ENCODE assay signal across 6 mouse cellular contexts in the genomic region with DNA sequence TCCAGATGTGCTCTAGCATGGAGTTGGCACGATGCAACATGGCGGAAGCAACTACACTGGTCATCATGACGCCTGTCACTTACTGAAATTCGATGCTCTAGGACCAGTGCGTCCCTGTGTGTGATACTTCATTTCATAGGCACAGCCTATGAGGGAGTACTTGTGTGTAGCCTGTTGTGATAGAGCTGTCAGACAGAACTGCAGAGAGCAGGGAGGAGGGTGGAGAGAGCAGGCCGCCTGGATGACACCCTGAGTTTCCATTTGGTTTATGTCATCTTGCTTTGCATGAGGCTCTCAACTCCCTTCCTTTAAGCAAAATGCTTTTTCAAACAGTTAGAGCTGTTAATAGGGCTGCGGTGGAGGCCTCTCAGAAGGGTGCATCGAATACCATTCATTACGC.
DNase-seq lines count a peak whose midpoint lies in the region; ATAC-seq and TF ChIP-seq lines count a peak whose summit lies in the region.
"Not testable (repeated sequence)": the region's sequence is repeated elsewhere in the genome, so short reads cannot be mapped to it uniquely, and the experiment has no call there.

No protein-coding gene starts in this region.

- not testable (repeated sequence) for ATAC-seq in heart, embryonic 12.5 days (ENCODE audit: insufficient number of reproducible peaks, low FRiP score)
- 0 out of 2 replicates have a peak, but pooled peaks have one; percentile 21 for ATAC-seq in heart, embryonic 16.5 days (replicated peaks; ENCODE audit: extremely low read depth, insufficient read depth, low FRiP score)
- ATAC-seq in intestine, embryonic 16.5 days: 0 out of 2 replicates have a peak, but pooled peaks have one; percentile 35
- ATAC-seq in lung, embryonic 15.5 days (ENCODE audit: borderline replicate concordance, extremely low read depth, low FRiP score, low TSS enrichment): 0 out of 2 replicates have a peak, but pooled peaks have one; percentile 37
- ATAC-seq in stomach, embryonic 16.5 days (ENCODE audit: insufficient read depth, low FRiP score): peak; percentile 37; the same call in 1 of the 2 replicates

- WGBS in heart, embryonic 12.5 days: 81% methylated on average over 9 of the region's 9 CpGs
- WGBS in heart, embryonic 16.5 days: 79% methylated on average over 9 of the region's 9 CpGs
- whole genome bisulfite sequencing in intestine, embryonic 16.5 days: 72% methylated on average over 9 of the region's 9 CpGs
- WGBS in lung, embryonic 15.5 days: 85% methylated on average over 9 of the region's 9 CpGs
- 74% methylated on average over 9 of the region's 9 CpGs for WGBS in stomach, embryonic 16.5 days

- H3K27ac ChIP-seq in CH12.LX (ENCODE audit: insufficient read depth, low read depth): peak overlapping the region; percentile 88
- peak overlapping the region; percentile 89; the same call in 1 of the 2 replicates for H3K27ac ChIP-seq in heart, embryonic 12.5 days (ENCODE audit: poor library complexity, severe bottlenecking)
- peak overlapping the region; percentile 35; the same call in 1 of the 2 replicates for H3K27ac ChIP-seq in heart, embryonic 16.5 days (ENCODE audit: low read length)
- not testable (repeated sequence) for H3K27ac ChIP-seq in intestine, embryonic 16.5 days (ENCODE audit: low read length); lung, embryonic 15.5 days
- 0 out of 2 replicates have a peak overlapping the region, but pooled peaks have one; percentile 14 for H3K27ac ChIP-seq in stomach, embryonic 16.5 days (ENCODE audit: low read length)

- H3K79me2 ChIP-seq in CH12.LX (replicated peaks; ENCODE audit: control insufficient read depth, extremely low read depth, insufficient read depth, poor library complexity, severe bottlenecking): not testable (repeated sequence)

- not testable (repeated sequence) for TF ChIP-seq POLR2A in CH12.LX (IDR thresholded peaks at IDR 0.05; ENCODE audit: low read depth, low read length)

- not testable (repeated sequence) for TF ChIP-seq RAD21 in CH12.LX (IDR thresholded peaks at IDR 0.05; ENCODE audit: low read depth, low read length)

- in situ Hi-C loops in CH12.LX (cut with MboI; ENCODE audit: low pct_ligation_motif_present, low pct_unique_long_range_greater_than_20kb, low sequenced_read_pairs): not testable (repeated sequence)

- DNase-seq in CH12.LX (ENCODE audit: extremely low read depth): not testable (repeated sequence)

- peaks cover 43 to 68% of the 10 kb centered on the region in 2 experiments for H3K4me1 ChIP-seq in CH12.LX (ENCODE audit: control insufficient read depth in 1 of 2, insufficient read depth in 2 of 2)
- peaks cover 36% of the 10 kb centered on the region for H3K4me1 ChIP-seq in heart, embryonic 12.5 days (replicated peaks)
- H3K4me1 ChIP-seq in heart, embryonic 16.5 days (ENCODE audit: control insufficient read depth, insufficient read depth, low read length): peaks cover 23% of the 10 kb centered on the region
- not testable (repeated sequence) for H3K4me1 ChIP-seq in intestine, embryonic 16.5 days (ENCODE audit: control insufficient read depth, insufficient read depth, low read length); stomach, embryonic 16.5 days (ENCODE audit: control insufficient read depth, insufficient read depth, low read length)
- H3K4me1 ChIP-seq in lung, embryonic 15.5 days: peaks cover 10% of the 10 kb centered on the region; the same call in 1 of the 2 replicates

- not testable (repeated sequence) for H3K27me3 ChIP-seq in CH12.LX (replicated peaks); heart, embryonic 12.5 days (replicated peaks); heart, embryonic 16.5 days (ENCODE audit: control insufficient read depth, insufficient read depth, low read length); intestine, embryonic 16.5 days (replicated peaks; ENCODE audit: control insufficient read depth, insufficient read depth, low read length); lung, embryonic 15.5 days; stomach, embryonic 16.5 days (ENCODE audit: control insufficient read depth, insufficient read depth, low read length)

- H3K4me2 ChIP-seq in CH12.LX (ENCODE audit: insufficient read depth, low read depth, poor library complexity, severe bottlenecking); heart, embryonic 12.5 days; heart, embryonic 16.5 days (ENCODE audit: low read depth, low read length); intestine, embryonic 16.5 days (ENCODE audit: low read depth, low read length); lung, embryonic 15.5 days; stomach, embryonic 16.5 days (ENCODE audit: low read depth, low read length): not testable (repeated sequence)

- H3K4me3 ChIP-seq in CH12.LX (replicated peaks in 1 of 3; ENCODE audit: low read depth in 2 of 3, low read length in 2 of 3, poor library complexity in 1 of 3): peak overlapping the region in 1 of 3 experiments; percentile 39
- not testable (repeated sequence) for H3K4me3 ChIP-seq in heart, embryonic 12.5 days; heart, embryonic 16.5 days (ENCODE audit: low read length); intestine, embryonic 16.5 days (ENCODE audit: low read length); lung, embryonic 15.5 days; stomach, embryonic 16.5 days (replicated peaks; ENCODE audit: low read length)

- H3K36me3 ChIP-seq in CH12.LX (replicated peaks in 1 of 2; ENCODE audit: control insufficient read depth in 1 of 2, insufficient read depth in 1 of 2, low read length in 1 of 2); heart, embryonic 12.5 days; heart, embryonic 16.5 days (ENCODE audit: control insufficient read depth, insufficient read depth); intestine, embryonic 16.5 days (ENCODE audit: control insufficient read depth, insufficient read depth, low read length); lung, embryonic 15.5 days; stomach, embryonic 16.5 days (ENCODE audit: control insufficient read depth, insufficient read depth, low read length): not testable (repeated sequence)

- not testable (repeated sequence) for TF ChIP-seq CTCF in CH12.LX (conservative IDR thresholded peaks at IDR 0.05 in 1 of 2, IDR thresholded peaks at IDR 0.05 in 1 of 2; ENCODE audit: low read depth in 2 of 2, low read length in 2 of 2)

- H3K9me3 ChIP-seq in CH12.LX (replicated peaks; ENCODE audit: low read length); heart, embryonic 12.5 days (replicated peaks); heart, embryonic 16.5 days (replicated peaks; ENCODE audit: control insufficient read depth, low read length); intestine, embryonic 16.5 days (ENCODE audit: control insufficient read depth, low read length); lung, embryonic 15.5 days; stomach, embryonic 16.5 days (replicated peaks; ENCODE audit: control insufficient read depth, low read length): not testable (repeated sequence)

- TF ChIP-seq EP300 in CH12.LX (IDR thresholded peaks at IDR 0.05; ENCODE audit: low read length): not testable (repeated sequence)

- dilution Hi-C loops in CH12.LX (cut with MboI; ENCODE audit: extremely low pct_ligation_motif_present, extremely low pct_unique_long_range_greater_than_20kb, low sequenced_read_pairs): not testable (repeated sequence)

- not testable (repeated sequence) for H3K9ac ChIP-seq in CH12.LX (ENCODE audit: insufficient read depth, low read depth); heart, embryonic 12.5 days; heart, embryonic 16.5 days (ENCODE audit: low read length); intestine, embryonic 16.5 days (ENCODE audit: low read depth, low read length); lung, embryonic 15.5 days; stomach, embryonic 16.5 days (ENCODE audit: low read length)

TF ChIP-seq in CH12.LX, 34 proteins besides CTCF, POLR2A, EP300 and RAD21:
- peak; percentile 45 for TF ChIP-seq ETS1 (conservative IDR thresholded peaks at IDR 0.05; ENCODE audit: low read depth, low read length)
